Mouse (Mus musculus): ENCODE data around the gene Gins1.
"Not testable (repeated sequence)": the region's sequence is repeated elsewhere in the genome, so short reads cannot be mapped to it uniquely, and the experiment has no call there.

The Gins1 gene

GRCm38 (mm10) chr2:150909429-150910039 lies 4.3 kb downstream of the Gins1 start:
- peak; percentile 69 to 76 for DNase-seq (ENCODE audit: low spot score in 2 of 2)

GRCm38 (mm10) chr2:150910295-150910881 lies 5.2 kb downstream of the Gins1 start:
- no peak for DNase-seq (ENCODE audit: low spot score in 2 of 2)

GRCm38 (mm10) chr2:150914781-150915515 lies 9.7 kb downstream of the Gins1 start:
- no peak for DNase-seq (ENCODE audit: low spot score in 2 of 2)

- no peak for DNase-seq (ENCODE audit: low spot score in 2 of 2)
Observed at GRCm38 (mm10) chr2:150915786-150916185, 10.6 kb downstream of the Gins1 start.

GRCm38 (mm10) chr2:150918720-150919119 lies 13.5 kb downstream of the Gins1 start:
- no peak for DNase-seq (ENCODE audit: low spot score in 2 of 2)

GRCm38 (mm10) chr2:150920543-150920942 lies 15.3 kb downstream of the Gins1 start:
- no peak for DNase-seq (ENCODE audit: low spot score in 2 of 2)

- DNase-seq (ENCODE audit: low spot score in 2 of 2), result no peak
Observed at GRCm38 (mm10) chr2:150921697-150922096, 16.5 kb downstream of the Gins1 start.

GRCm38 (mm10) chr2:150922165-150922564 lies 17.0 kb downstream of the Gins1 start:
- DNase-seq (ENCODE audit: low spot score in 2 of 2), result no peak

- no peak for DNase-seq (ENCODE audit: low spot score in 2 of 2)
Observed at GRCm38 (mm10) chr2:150923026-150923425, 17.8 kb downstream of the Gins1 start.

- no peak for DNase-seq (ENCODE audit: low spot score in 2 of 2)
Observed at GRCm38 (mm10) chr2:150923505-150923904, 18.3 kb downstream of the Gins1 start.

GRCm38 (mm10) chr2:150927038-150927720 lies 22.0 kb downstream of the Gins1 start:
- no peak for DNase-seq (ENCODE audit: low spot score in 2 of 2)

GRCm38 (mm10) chr2:150929156-150929555 lies 24.0 kb downstream of the Gins1 start:
- no peak for DNase-seq (ENCODE audit: low spot score in 2 of 2)

- no peak for DNase-seq (ENCODE audit: low spot score in 2 of 2)
Observed at GRCm38 (mm10) chr2:150930806-150931205, 25.6 kb downstream of the Gins1 start.

GRCm38 (mm10) chr2:150933482-150933881 lies 28.3 kb downstream of the Gins1 start:
- no peak for DNase-seq (ENCODE audit: low spot score in 2 of 2)

GRCm38 (mm10) chr2:150934659-150935058 lies 29.5 kb downstream of the Gins1 start:
- no peak for DNase-seq (ENCODE audit: low spot score in 2 of 2)

- DNase-seq (ENCODE audit: low spot score in 2 of 2), result no peak
Observed at GRCm38 (mm10) chr2:150944017-150944416, 38.8 kb downstream of the Gins1 start.

- DNase-seq (ENCODE audit: low spot score in 2 of 2), result not testable (repeated sequence)
Observed at GRCm38 (mm10) chr2:150947341-150947740, 42.1 kb downstream of the Gins1 start.

- DNase-seq (ENCODE audit: low spot score in 2 of 2), result not testable (repeated sequence)
Observed at GRCm38 (mm10) chr2:150947880-150948611, 42.8 kb downstream of the Gins1 start.

GRCm38 (mm10) chr2:150948786-150949185 lies 43.6 kb downstream of the Gins1 start:
- no peak for DNase-seq (ENCODE audit: low spot score in 2 of 2)

GRCm38 (mm10) chr2:150949652-150950051 lies 44.5 kb downstream of the Gins1 start:
- DNase-seq (ENCODE audit: low spot score in 2 of 2), result no peak

GRCm38 (mm10) chr2:150950056-150950455 lies 44.9 kb downstream of the Gins1 start:
- no peak for DNase-seq (ENCODE audit: low spot score in 2 of 2)

- no peak for DNase-seq (ENCODE audit: low spot score in 2 of 2)
Observed at GRCm38 (mm10) chr2:150951201-150951600, 46.0 kb downstream of the Gins1 start.
